Mouse (Mus musculus): ENCODE measurements around the gene Ucn. TPM values are rescaled to one million over a fixed set of nuclear protein-coding genes. Genes with fewer than 3 reads are reported as not detected.

The Ucn gene
- not detected in 2 replicates for polyA plus RNA-seq (2015; fragmentation: Nextera tagmentation; extraction: Ambion mirVana)

GRCm38 (mm10) chr5:31138241-31138967 lies at the start of gene Ucn:
Ucn (minus strand) TSS chr5:31138829.
- TF ChIP-seq EP300 (optimal IDR thresholded peaks at IDR 0.05) (no peak), CTCF (IDR thresholded peaks at IDR 0.05; ENCODE audit: low read depth) (no peak)
- WGBS, result 2% methylated on average over 52 of the region's 52 CpGs
- Histone ChIP-seq H3K36me3 (ENCODE audit: control insufficient read depth, insufficient read depth, low read length) (peaks cover 2% of the 10 kb centered on the region), H3K4me3 (ENCODE audit: low read depth, low read length) (no peak within 1 kb of the TSS), H3K4me2 (replicated peaks; ENCODE audit: low read depth) (peak within 1 kb of the TSS; percentile 25; the same call in 1 of the 2 replicates), H3K9me3 (ENCODE audit: control insufficient read depth, low read length) (no peaks in the 10 kb centered on the region), H3K4me1 (replicated peaks; ENCODE audit: control insufficient read depth, insufficient read depth) (no peaks in the 10 kb centered on the region), H3K27me3 (ENCODE audit: control insufficient read depth, insufficient read depth, low read length) (peaks cover 9% of the 10 kb centered on the region), H3K9ac (ENCODE audit: low read length) (no peak within 1 kb of the TSS), H3K27ac (replicated peaks) (no peak within 1 kb of the TSS)
- no peak for DNase-seq (ENCODE audit: low spot score)
- 0 out of 2 replicates have a peak, but pooled peaks have one; percentile 29 for ATAC-seq (ENCODE audit: low FRiP score, low TSS enrichment)

GRCm38 (mm10) chr5:31183678-31184077 lies 45.0 kb upstream of the Ucn start:
- TF ChIP-seq CTCF (IDR thresholded peaks at IDR 0.05; ENCODE audit: low read depth) (no peak), EP300 (optimal IDR thresholded peaks at IDR 0.05) (no peak)
- H3K4me3 ChIP-seq (ENCODE audit: low read depth, low read length), result no peak overlapping the region
- no peak for DNase-seq (ENCODE audit: low spot score)

GRCm38 (mm10) chr5:31181183-31181770 lies 42.6 kb upstream of the Ucn start:
- H3K27me3 ChIP-seq (ENCODE audit: control insufficient read depth, insufficient read depth, low read length), result no peaks in the 10 kb centered on the region
- no peak overlapping the region for H3K27ac ChIP-seq (replicated peaks)
- H3K36me3 ChIP-seq (ENCODE audit: control insufficient read depth, insufficient read depth, low read length), result no peaks in the 10 kb centered on the region
- H3K9ac ChIP-seq (ENCODE audit: low read length), result no peak overlapping the region
- H3K4me1 ChIP-seq (replicated peaks; ENCODE audit: control insufficient read depth, insufficient read depth), result no peaks in the 10 kb centered on the region
- no peak for DNase-seq (ENCODE audit: low spot score)
- H3K4me2 ChIP-seq (replicated peaks; ENCODE audit: low read depth), result no peak overlapping the region
- no peak for ATAC-seq (ENCODE audit: low FRiP score, low TSS enrichment)
- H3K4me3 ChIP-seq (ENCODE audit: low read depth, low read length), result no peak overlapping the region
- no peaks in the 10 kb centered on the region for H3K9me3 ChIP-seq (ENCODE audit: control insufficient read depth, low read length)
- WGBS, result 88% methylated on average over 9 of the region's 9 CpGs
- TF ChIP-seq EP300 (optimal IDR thresholded peaks at IDR 0.05) (no peak), CTCF (IDR thresholded peaks at IDR 0.05; ENCODE audit: low read depth) (no peak)

More at GRCm38 (mm10) chr5:31183678-31184077, 45.0 kb upstream of the Ucn start:
- Histone ChIP-seq H3K9me3 (ENCODE audit: control insufficient read depth, low read length) (no peaks in the 10 kb centered on the region), H3K27me3 (ENCODE audit: control insufficient read depth, insufficient read depth, low read length) (no peaks in the 10 kb centered on the region), H3K27ac (replicated peaks) (no peak overlapping the region), H3K4me1 (replicated peaks; ENCODE audit: control insufficient read depth, insufficient read depth) (no peaks in the 10 kb centered on the region), H3K9ac (ENCODE audit: low read length) (no peak overlapping the region), H3K4me2 (replicated peaks; ENCODE audit: low read depth) (no peak overlapping the region), H3K36me3 (ENCODE audit: control insufficient read depth, insufficient read depth, low read length) (peaks cover 14% of the 10 kb centered on the region; the same call in 1 of the 2 replicates)
- ATAC-seq (ENCODE audit: low FRiP score, low TSS enrichment), result no peak
- WGBS, result 43% methylated on average over 4 of the region's 4 CpGs

- WGBS, result under 1% methylated on average over 59 of the region's 59 CpGs
- Histone ChIP-seq H3K36me3 (ENCODE audit: control insufficient read depth, insufficient read depth, low read length) (no peaks in the 10 kb centered on the region), H3K27me3 (ENCODE audit: control insufficient read depth, insufficient read depth, low read length) (no peaks in the 10 kb centered on the region), H3K9me3 (ENCODE audit: control insufficient read depth, low read length) (no peaks in the 10 kb centered on the region), H3K4me1 (replicated peaks; ENCODE audit: control insufficient read depth, insufficient read depth) (no peaks in the 10 kb centered on the region), H3K9ac (ENCODE audit: low read length) (peak within 1 kb of the TSS; percentile 74), H3K4me2 (replicated peaks; ENCODE audit: low read depth) (peak within 1 kb of the TSS; percentile 81), H3K4me3 (ENCODE audit: low read depth, low read length) (peak within 1 kb of the TSS; percentile 86), H3K27ac (replicated peaks) (peak within 1 kb of the TSS; percentile 97)
- DNase-seq (ENCODE audit: low spot score), result peak; percentile 94
- ATAC-seq (ENCODE audit: low FRiP score, low TSS enrichment), result peak; percentile 98
- peak; percentile 36 for TF ChIP-seq CTCF (IDR thresholded peaks at IDR 0.05; ENCODE audit: low read depth)
- peak; percentile 31 for TF ChIP-seq EP300 (optimal IDR thresholded peaks at IDR 0.05)
These were observed 41.4 kb upstream of the Ucn start, which contains the start of the genes Gm29609 and Gtf3c2 for GRCm38 (mm10) chr5:31179766-31180630. Gm29609 (minus strand) TSS chr5:31179911. Gtf3c2 (minus strand) TSS chr5:31180144.

GRCm38 (mm10) chr5:31179301-31179765 lies 40.7 kb upstream of the Ucn start:
- peak; percentile 48 for ATAC-seq (ENCODE audit: low FRiP score, low TSS enrichment)
- Histone ChIP-seq H3K4me3 (ENCODE audit: low read depth, low read length) (peak overlapping the region; percentile 86), H3K27ac (replicated peaks) (peak overlapping the region; percentile 97), H3K4me1 (replicated peaks; ENCODE audit: control insufficient read depth, insufficient read depth) (no peaks in the 10 kb centered on the region), H3K9me3 (ENCODE audit: control insufficient read depth, low read length) (no peaks in the 10 kb centered on the region), H3K27me3 (ENCODE audit: control insufficient read depth, insufficient read depth, low read length) (no peaks in the 10 kb centered on the region), H3K36me3 (ENCODE audit: control insufficient read depth, insufficient read depth, low read length) (peaks cover under 1% of the 10 kb centered on the region; the same call in 1 of the 2 replicates), H3K4me2 (replicated peaks; ENCODE audit: low read depth) (peak overlapping the region; percentile 81), H3K9ac (ENCODE audit: low read length) (peak overlapping the region; percentile 74)
- DNase-seq (ENCODE audit: low spot score), result peak; percentile 47
- WGBS, result under 1% methylated on average over 25 of the region's 25 CpGs
- TF ChIP-seq CTCF (IDR thresholded peaks at IDR 0.05; ENCODE audit: low read depth) (no peak), EP300 (optimal IDR thresholded peaks at IDR 0.05) (no peak)
